Mouse (Mus musculus) midbrain, postnatal 0 days (tissue): ENCODE results near the gene Olfr527. TPM values are rescaled to one million over a fixed set of nuclear protein-coding genes. Genes with fewer than 3 reads are reported as not detected.

ENCODE experiments used
- ATAC-seq: fragments of 200-750 bp; cut with Nextera tagmentation; 2 replicates; pipeline ENCODE4 v1.8.0; 2017; ENCODE audit warnings: moderate number of reproducible peaks, mild to moderate bottlenecking, moderate TSS enrichment, moderate library complexity; ENCODE audit not compliant: low FRiP score
- DNase-seq: peaks from one replicate; pipeline ENCODE4 v3.0.0-alpha.2; 2015; ENCODE audit warnings: low spot score
- H3K27ac ChIP-seq: fragments of 300-500 bp; sonication (generic); 2 replicates; pipeline ENCODE4 v1.5.1; 2014; ENCODE audit warnings: low read depth, mild to moderate bottlenecking, low read length, mixed read lengths
- H3K27me3 ChIP-seq: fragments of 300-500 bp; sonication (generic); 2 replicates; pipeline ENCODE4 v1.6.1; 2014; ENCODE audit warnings: low read length, control low read depth, mixed read lengths; ENCODE audit not compliant: insufficient read depth
- H3K36me3 ChIP-seq: fragments of 300-500 bp; sonication (generic); 2 replicates; pipeline ENCODE4 v1.6.1; 2014; ENCODE audit warnings: low read length, control low read depth, mixed read lengths; ENCODE audit not compliant: insufficient read depth
- H3K4me1 ChIP-seq: fragments of 300-500 bp; sonication (generic); 2 replicates; pipeline ENCODE4 v1.6.1; 2014; ENCODE audit warnings: mild to moderate bottlenecking, control low read depth, antibody characterized with exemption, low read length, mixed read lengths; ENCODE audit not compliant: insufficient read depth
- H3K4me2 ChIP-seq: fragments of 300-500 bp; sonication (generic); 2 replicates; pipeline ENCODE4 v1.6.1; 2014; ENCODE audit warnings: low read depth, mild to moderate bottlenecking, low read length, mixed read lengths; ENCODE audit not compliant: poor library complexity, severe bottlenecking
- H3K4me3 ChIP-seq: fragments of 300-500 bp; sonication (generic); 2 replicates; pipeline ENCODE4 v1.5.1; 2014; ENCODE audit warnings: low read depth, mild to moderate bottlenecking, low read length, moderate library complexity
- H3K9ac ChIP-seq: fragments of 300-500 bp; sonication (generic); replicated peaks from 2 replicates; pipeline ENCODE4 v1.6.1; 2014; ENCODE audit warnings: mild to moderate bottlenecking, low read length, moderate library complexity, mixed read lengths; ENCODE audit not compliant: poor library complexity, severe bottlenecking
- H3K9me3 ChIP-seq: fragments of 300-500 bp; sonication (generic); 2 replicates; pipeline ENCODE4 v1.6.1; 2016; ENCODE audit warnings: low read length, control low read depth
- CTCF ChIP-seq: IDR thresholded peaks from 2 replicates; pipeline ENCODE4 v1.5.1; 2016; ENCODE audit warnings: antibody characterized with exemption, mild to moderate bottlenecking
- WGBS: fragments of 180-500 bp; shearing (Covaris S2); extraction: QIAGEN DNeasy Blood & Tissue Kit; methylation state at CpG from one replicate; pipeline ENCODE4 v1.1.7; 2014; 5-methylcytosine and 5-hydroxymethylcytosine counted together
- polyA plus RNA-seq: library from polyadenylated mRNA; unstranded; fragments of >200 nt; fragmentation: Nextera tagmentation; extraction: Ambion mirVana; gene quantifications from 2 replicates; pipeline ENCODE4 v1.2.1, GENCODE M21; 2015
- total RNA-seq: library from RNA; depleted of rRNA; stranded (reverse); fragments of >200 nt; gene quantifications from 2 replicates; pipeline ENCODE4 v1.2.3, GENCODE M21; 2014; rRNA removed

Olfr527 gene
- total and polyA plus RNA-seq, 2 experiments from 2014 or later: not detected

DNA sequence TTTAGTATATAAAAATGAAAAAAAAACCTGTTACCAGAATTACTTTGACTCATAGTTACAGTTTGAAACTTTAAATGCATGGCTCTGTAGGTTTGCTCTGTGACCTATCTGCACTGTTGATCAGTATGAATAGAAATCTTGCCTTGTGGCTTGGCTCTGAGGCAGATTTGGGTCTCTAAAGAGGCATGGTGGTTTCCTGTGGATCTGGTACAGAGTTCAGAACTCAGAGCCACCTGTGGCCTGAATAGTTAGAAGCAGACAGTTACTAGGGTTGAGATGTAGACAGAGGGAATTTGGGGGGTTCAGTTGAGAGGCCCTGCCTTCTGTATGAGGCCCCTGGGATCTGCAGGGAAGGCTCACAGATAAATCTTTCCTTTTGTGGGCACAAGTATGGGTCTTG, 12.7 kb upstream of the Olfr527 start:
- Histone ChIP-seq H3K4me2 (no peak overlapping the region), H3K4me1 (no peaks in the 10 kb centered on the region), H3K9ac (no peak overlapping the region), H3K36me3 (no peaks in the 10 kb centered on the region), H3K27ac (no peak overlapping the region), H3K4me3 (no peak overlapping the region), H3K27me3 (no peaks in the 10 kb centered on the region), H3K9me3 (no peaks in the 10 kb centered on the region)
- no peak for TF ChIP-seq CTCF
- ATAC-seq (no peak), DNase-seq (no peak)

- ATAC-seq (no peak), DNase-seq (peak; percentile 3)
- no peak overlapping the region for H3K9ac ChIP-seq
- H3K36me3 ChIP-seq: no peaks in the 10 kb centered on the region
- WGBS: 53% methylated on average over 1 of the region's 1 CpGs
- no peaks in the 10 kb centered on the region for H3K9me3 ChIP-seq
- no peak overlapping the region for H3K27ac ChIP-seq
- no peak overlapping the region for H3K4me3 ChIP-seq
- H3K4me2 ChIP-seq: no peak overlapping the region
- no peak for TF ChIP-seq CTCF
- H3K27me3 ChIP-seq: no peaks in the 10 kb centered on the region
- H3K4me1 ChIP-seq: no peaks in the 10 kb centered on the region
These were observed 4.0 kb upstream of the Olfr527 start for GRCm38 (mm10) chr7:140329766-140330304.

DNA sequence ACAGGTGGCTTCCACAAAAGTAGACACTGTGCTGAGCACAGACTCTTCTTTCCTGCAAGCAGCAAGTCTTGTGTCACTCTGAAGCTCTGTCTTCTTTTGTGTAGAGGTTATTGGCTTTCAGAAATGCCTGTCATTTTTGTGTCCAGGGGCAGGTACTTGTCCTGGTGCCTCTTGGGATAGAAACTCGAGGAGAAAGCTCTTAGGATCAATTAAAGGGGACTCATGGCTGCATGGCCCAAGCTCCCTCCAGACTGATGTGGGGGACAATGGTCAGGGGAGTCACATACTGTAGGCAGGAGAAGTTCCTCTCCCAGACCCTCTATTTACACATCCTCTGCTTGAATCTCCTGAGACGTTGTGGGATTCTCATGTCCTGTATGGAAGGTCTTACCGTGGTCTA, 27.8 kb downstream of the Olfr527 start, which contains the start of gene Olfr60:
Gene Olfr60, minus strand, starts transcription at position 101 of the 400 bp plus-strand sequence.
- WGBS: 70% methylated on average over 3 of the region's 3 CpGs
- no peak within 1 kb of the TSS for H3K9ac ChIP-seq
- TF ChIP-seq CTCF: no peak

GRCm38 (mm10) chr7:140374300-140374699, 40.5 kb downstream of the Olfr527 start:
- Histone ChIP-seq H3K27me3 (no peaks in the 10 kb centered on the region), H3K4me1 (no peaks in the 10 kb centered on the region), H3K4me3 (no peak overlapping the region), H3K9me3 (no peaks in the 10 kb centered on the region), H3K4me2 (no peak overlapping the region), H3K27ac (no peak overlapping the region), H3K9ac (no peak overlapping the region), H3K36me3 (no peaks in the 10 kb centered on the region)
- no peak for TF ChIP-seq CTCF
- DNase-seq: no peak
- WGBS: 72% methylated on average over 4 of the region's 4 CpGs
- ATAC-seq: no peak

More for the DNA sequence above, 27.8 kb downstream of the Olfr527 start, which contains the start of gene Olfr60:
- Histone ChIP-seq H3K27me3 (no peaks in the 10 kb centered on the region), H3K27ac (no peak within 1 kb of the TSS), H3K4me1 (no peaks in the 10 kb centered on the region), H3K4me3 (no peak within 1 kb of the TSS), H3K9me3 (no peaks in the 10 kb centered on the region), H3K4me2 (no peak within 1 kb of the TSS), H3K36me3 (no peaks in the 10 kb centered on the region)
- no peak for DNase-seq
- no peak for ATAC-seq

- H3K4me3 ChIP-seq: no peak within 1 kb of the TSS
- no peak within 1 kb of the TSS for H3K4me2 ChIP-seq
- no peaks in the 10 kb centered on the region for H3K4me1 ChIP-seq
- no peak within 1 kb of the TSS for H3K27ac ChIP-seq
- ATAC-seq (no peak), DNase-seq (no peak)
- WGBS: 62% methylated on average over 1 of the region's 1 CpGs
- no peaks in the 10 kb centered on the region for H3K27me3 ChIP-seq
- no peak within 1 kb of the TSS for H3K9ac ChIP-seq
- no peaks in the 10 kb centered on the region for H3K9me3 ChIP-seq
- no peak for TF ChIP-seq CTCF
- no peaks in the 10 kb centered on the region for H3K36me3 ChIP-seq
These were observed 42.4 kb downstream of the Olfr527 start, which contains the start of gene Olfr530 for GRCm38 (mm10) chr7:140376231-140376630. Gene Olfr530, minus strand, starts transcription at chr7:140376331.

- Histone ChIP-seq H3K27me3 (no peaks in the 10 kb centered on the region), H3K4me1 (no peaks in the 10 kb centered on the region), H3K27ac (no peak overlapping the region), H3K4me3 (no peak overlapping the region), H3K4me2 (no peak overlapping the region), H3K36me3 (no peaks in the 10 kb centered on the region), H3K9ac (no peak overlapping the region), H3K9me3 (no peaks in the 10 kb centered on the region)
- no peak for ATAC-seq
- DNase-seq: no peak
- TF ChIP-seq CTCF: no peak
- 97% methylated on average over 2 of the region's 2 CpGs for WGBS
These were observed 43.1 kb downstream of the Olfr527 start for GRCm38 (mm10) chr7:140376911-140377310.

Other genes starting within 250 kb of the Olfr527 start
- not detected in 2 replicates for gene Prap1, start 240.6 kb upstream of the Olfr527 start, total RNA-seq
- gene Prap1, start 240.6 kb upstream of the Olfr527 start, polyA plus RNA-seq: not detected in 2 replicates
- gene Fuom, start 231.6 kb upstream of the Olfr527 start, total RNA-seq: 26.0 and 47.0 TPM in 2 replicates
- 46.1 and 47.6 TPM in 2 replicates for gene Fuom, start 231.6 kb upstream of the Olfr527 start, polyA plus RNA-seq
- 8.7 and 12.5 TPM in 2 replicates for gene Paox, start 218.2 kb upstream of the Olfr527 start, total RNA-seq
- gene Paox, start 218.2 kb upstream of the Olfr527 start, polyA plus RNA-seq: 6.9 and 8.6 TPM in 2 replicates
- gene Echs1, start 217.5 kb upstream of the Olfr527 start, total RNA-seq: 75.5 and 78.1 TPM in 2 replicates
- 108 and 119 TPM in 2 replicates for gene Echs1, start 217.5 kb upstream of the Olfr527 start, polyA plus RNA-seq
- gene Mtg1, start 196.5 kb upstream of the Olfr527 start, total RNA-seq: 9.9 and 10.0 TPM in 2 replicates
- gene Mtg1, start 196.5 kb upstream of the Olfr527 start, polyA plus RNA-seq: 31.3 and 33.7 TPM in 2 replicates
- 63.9 and 70.5 TPM in 2 replicates for gene Sprn, start 179.1 kb upstream of the Olfr527 start, total RNA-seq
- gene Sprn, start 179.1 kb upstream of the Olfr527 start, polyA plus RNA-seq: 34.9 and 38.3 TPM in 2 replicates
- not detected in 2 replicates for gene Olfr522, start 169.3 kb upstream of the Olfr527 start, total RNA-seq
- not detected in 2 replicates for gene Olfr522, start 169.3 kb upstream of the Olfr527 start, polyA plus RNA-seq
- gene Olfr523, start 160.8 kb upstream of the Olfr527 start, total RNA-seq: not detected in 2 replicates
- gene Olfr523, start 160.8 kb upstream of the Olfr527 start, polyA plus RNA-seq: 0.05 TPM in 1 of 2 replicates, not detected in the other
- gene Olfr524, start 128.1 kb upstream of the Olfr527 start, total RNA-seq: not detected in 2 replicates
- gene Olfr524, start 128.1 kb upstream of the Olfr527 start, polyA plus RNA-seq: not detected in 2 replicates
- not detected in 2 replicates for gene Cd163l1, start 115.8 kb upstream of the Olfr527 start, total RNA-seq
- not detected in 2 replicates for gene Cd163l1, start 115.8 kb upstream of the Olfr527 start, polyA plus RNA-seq
- not detected in 2 replicates for gene 5830411N06Rik, start 86.7 kb upstream of the Olfr527 start, total RNA-seq
- 0.04 TPM in 1 of 2 replicates, not detected in the other for gene 5830411N06Rik, start 86.7 kb upstream of the Olfr527 start, polyA plus RNA-seq
- not detected in 2 replicates for gene Olfr525, start 13.2 kb upstream of the Olfr527 start, total RNA-seq
- not detected in 2 replicates for gene Olfr525, start 13.2 kb upstream of the Olfr527 start, polyA plus RNA-seq
- gene Olfr60, start 27.7 kb downstream of the Olfr527 start, total RNA-seq: not detected in 2 replicates
- not detected in 2 replicates for gene Olfr60, start 27.7 kb downstream of the Olfr527 start, polyA plus RNA-seq
- not detected in 2 replicates for gene Olfr530, start 42.3 kb downstream of the Olfr527 start, total RNA-seq
- gene Olfr530, start 42.3 kb downstream of the Olfr527 start, polyA plus RNA-seq: not detected in 2 replicates
- gene Olfr531, start 68.9 kb downstream of the Olfr527 start, total RNA-seq: not detected in 2 replicates
- gene Olfr531, start 68.9 kb downstream of the Olfr527 start, polyA plus RNA-seq: not detected in 2 replicates
- not detected in 2 replicates for gene Olfr532, start 87.6 kb downstream of the Olfr527 start, total RNA-seq
- gene Olfr532, start 87.6 kb downstream of the Olfr527 start, polyA plus RNA-seq: not detected in 2 replicates
- not detected in 2 replicates for gene Olfr533, start 129.4 kb downstream of the Olfr527 start, total RNA-seq
- gene Olfr533, start 129.4 kb downstream of the Olfr527 start, polyA plus RNA-seq: not detected in 2 replicates
- not detected in 2 replicates for gene Olfr535, start 150.2 kb downstream of the Olfr527 start, total RNA-seq
- gene Olfr535, start 150.2 kb downstream of the Olfr527 start, polyA plus RNA-seq: not detected in 2 replicates
- 0.05 TPM in 1 of 2 replicates, not detected in the other for gene Olfr536, start 173.4 kb downstream of the Olfr527 start, total RNA-seq
- not detected in 2 replicates for gene Olfr536, start 173.4 kb downstream of the Olfr527 start, polyA plus RNA-seq
- not detected in 2 replicates for gene Olfr538, start 233.9 kb downstream of the Olfr527 start, total RNA-seq
- gene Olfr538, start 233.9 kb downstream of the Olfr527 start, polyA plus RNA-seq: not detected in 2 replicates